Mouse (Mus musculus) bone marrow macrophage, adult 2 months (primary cell): ENCODE results near the gene Raver2.

Source experiments
- CTCF ChIP-seq: IDR thresholded peaks from 2 replicates; pipeline ENCODE4 v1.5.1; 2012; ENCODE audit warnings: low read depth, mild to moderate bottlenecking, low read length, moderate library complexity
- POLR2A ChIP-seq: IDR thresholded peaks from 2 replicates; pipeline ENCODE4 v1.6.1; 2012; ENCODE audit warnings: mild to moderate bottlenecking, low read depth, low read length, borderline replicate concordance

DNA sequence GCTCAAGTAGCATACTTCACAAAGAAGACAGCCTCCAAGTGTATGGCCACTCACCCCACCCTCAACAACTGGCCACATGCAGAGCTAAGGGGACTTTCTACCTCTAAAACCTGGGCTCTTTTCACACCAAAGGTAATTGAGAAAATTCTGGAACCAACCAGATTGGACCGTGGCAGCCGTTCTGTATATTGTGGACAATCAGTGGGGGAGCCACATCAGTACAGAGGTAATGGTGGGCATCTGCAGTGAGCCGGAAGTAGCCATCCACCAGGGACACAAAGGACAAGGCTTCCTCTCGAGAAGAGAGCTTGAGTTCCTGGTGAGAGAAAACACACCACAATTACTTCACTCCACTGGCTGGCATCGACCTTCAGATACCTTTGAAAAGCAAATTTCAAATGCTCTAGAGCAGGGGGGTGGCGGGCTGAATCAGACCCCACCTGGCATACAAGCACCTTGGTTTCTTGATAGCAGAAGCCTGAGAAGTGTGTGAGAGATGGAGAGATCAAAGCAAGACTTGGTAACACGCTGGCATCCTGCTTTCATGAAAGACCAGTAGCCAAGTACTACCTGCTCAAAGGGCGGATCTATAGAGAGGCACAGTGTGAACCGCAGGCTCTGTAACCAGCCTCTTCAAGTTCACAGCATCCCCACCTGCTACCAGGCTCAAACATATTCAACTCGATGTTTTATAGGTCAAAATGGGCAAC lies 106.3 kb downstream of the Raver2 start:
- TF ChIP-seq POLR2A (no peak), CTCF (no peak)
